ENCODE assay signal across 18 mouse cellular contexts in genomic region chr12:32237839-32238238, GRCm38 (mm10). TPM values are rescaled to one million over a fixed set of nuclear protein-coding genes. Genes with fewer than 3 reads are reported as not detected.
DNase-seq lines count a peak whose midpoint lies in the region; ATAC-seq and TF ChIP-seq lines count a peak whose summit lies in the region.
"Had no signal": no experiment of that assay in that cellular context is flagged by ENCODE, and none has a peak within 500 bp of the region (broad histone marks: within the 10 kb centered on the region; RNA-seq: fewer than 3 reads in every experiment).

No protein-coding gene starts in this region.

- H3K27ac ChIP-seq in hindbrain, embryonic 14.5 days: no peak overlapping the region
- H3K27ac ChIP-seq in hindbrain, embryonic 10.5 days: no peak overlapping the region
- H3K27ac ChIP-seq in stomach, embryonic 14.5 days (ENCODE audit: low read length): 0 out of 2 replicates have a peak overlapping the region, but pooled peaks have one; percentile 27
- no peak overlapping the region for H3K27ac ChIP-seq in stomach, postnatal 0 days (replicated peaks)
- no peak overlapping the region for H3K27ac ChIP-seq in forebrain, postnatal 0 days (ENCODE audit: low read depth, low read length)
- H3K27ac ChIP-seq: kidney, postnatal 0 days; limb, embryonic 12.5 days had no signal

- no peaks in the 10 kb centered on the region for H3K36me3 ChIP-seq in hindbrain, embryonic 14.5 days (replicated peaks; ENCODE audit: control insufficient read depth, insufficient read depth)
- H3K36me3 ChIP-seq in hindbrain, embryonic 10.5 days: no peaks in the 10 kb centered on the region
- no peaks in the 10 kb centered on the region for H3K36me3 ChIP-seq in stomach, embryonic 14.5 days (ENCODE audit: control insufficient read depth, insufficient read depth, low read length)
- no peaks in the 10 kb centered on the region for H3K36me3 ChIP-seq in stomach, postnatal 0 days (ENCODE audit: control insufficient read depth, insufficient read depth, low read length)
- no peaks in the 10 kb centered on the region for H3K36me3 ChIP-seq in forebrain, postnatal 0 days (ENCODE audit: insufficient read depth)
- H3K36me3 ChIP-seq: limb, embryonic 12.5 days had no signal

- no peak for TF ChIP-seq EP300 in stomach, postnatal 0 days (optimal IDR thresholded peaks at IDR 0.05)

- H3K4me2 ChIP-seq in hindbrain, embryonic 14.5 days (replicated peaks): no peak overlapping the region
- H3K4me2 ChIP-seq in stomach, embryonic 14.5 days (replicated peaks; ENCODE audit: low read depth, low read length): no peak overlapping the region
- no peak overlapping the region for H3K4me2 ChIP-seq in stomach, postnatal 0 days (replicated peaks; ENCODE audit: low read depth)
- H3K4me2 ChIP-seq in forebrain, postnatal 0 days (ENCODE audit: low read depth): no peak overlapping the region
- H3K4me2 ChIP-seq: limb, embryonic 12.5 days had no signal

- no peak for TF ChIP-seq CTCF in stomach, postnatal 0 days (IDR thresholded peaks at IDR 0.05; ENCODE audit: low read depth)
- no peak for TF ChIP-seq CTCF in forebrain, postnatal 0 days (IDR thresholded peaks at IDR 0.05; ENCODE audit: low read depth)

- ATAC-seq in hindbrain, embryonic 14.5 days (ENCODE audit: low FRiP score): 0 out of 2 replicates have a peak, but pooled peaks have one; percentile 25
- ATAC-seq in stomach, embryonic 14.5 days (ENCODE audit: insufficient number of reproducible peaks, insufficient read depth, low FRiP score, low read depth): no peak
- no peak for ATAC-seq in stomach, postnatal 0 days (ENCODE audit: low FRiP score, low TSS enrichment)
- 0 out of 2 replicates have a peak, but pooled peaks have one; percentile 32 for ATAC-seq in forebrain, postnatal 0 days
- ATAC-seq: activated CD4-positive, CD25-positive, alpha-beta regulatory T cell, adult 4 months; intestine, postnatal 0 days; Patski had no signal

- no peaks in the 10 kb centered on the region for H3K9me3 ChIP-seq in hindbrain, embryonic 14.5 days (ENCODE audit: control insufficient read depth, low read length)
- no peaks in the 10 kb centered on the region for H3K9me3 ChIP-seq in hindbrain, embryonic 10.5 days
- no peaks in the 10 kb centered on the region for H3K9me3 ChIP-seq in stomach, embryonic 14.5 days (ENCODE audit: control insufficient read depth, low read depth, low read length)
- H3K9me3 ChIP-seq in stomach, postnatal 0 days (ENCODE audit: control insufficient read depth, low read length): no peaks in the 10 kb centered on the region
- H3K9me3 ChIP-seq in forebrain, postnatal 0 days (ENCODE audit: low read length): no peaks in the 10 kb centered on the region
- H3K9me3 ChIP-seq: limb, embryonic 12.5 days had no signal

- no peak for DNase-seq in hindbrain, embryonic 14.5 days (ENCODE audit: low spot score)
- no peak for DNase-seq in hindbrain, embryonic 10.5 days (ENCODE audit: low spot score)
- DNase-seq in stomach, postnatal 0 days (ENCODE audit: low spot score): no peak
- no peak for DNase-seq in forebrain, postnatal 0 days
- DNase-seq in lung, adult 18-20 months: no peak
- DNase-seq in cerebellum, adult 8-10 months: no peak
- DNase-seq: adrenal gland, postnatal 25 days; cerebellum, adult 9-10 months; lung, postnatal 14 days; retina, postnatal 1 day; thymus, adult 18-20 months had no signal

- no peak overlapping the region for H3K9ac ChIP-seq in hindbrain, embryonic 14.5 days
- no peak overlapping the region for H3K9ac ChIP-seq in stomach, embryonic 14.5 days (replicated peaks; ENCODE audit: low read depth, low read length)
- H3K9ac ChIP-seq in stomach, postnatal 0 days (ENCODE audit: low read length): no peak overlapping the region
- H3K9ac ChIP-seq in forebrain, postnatal 0 days: no peak overlapping the region
- H3K9ac ChIP-seq: limb, embryonic 12.5 days had no signal

- no peak overlapping the region for H3K4me3 ChIP-seq in hindbrain, embryonic 14.5 days (replicated peaks; ENCODE audit: low read length)
- no peak overlapping the region for H3K4me3 ChIP-seq in hindbrain, embryonic 10.5 days
- H3K4me3 ChIP-seq in stomach, embryonic 14.5 days (ENCODE audit: low read depth, low read length): no peak overlapping the region
- no peak overlapping the region for H3K4me3 ChIP-seq in stomach, postnatal 0 days (ENCODE audit: low read depth, low read length)
- no peak overlapping the region for H3K4me3 ChIP-seq in forebrain, postnatal 0 days (ENCODE audit: low read depth, low read length)
- H3K4me3 ChIP-seq: erythroblast, embryonic 14.5 days; limb, embryonic 12.5 days had no signal

- no peaks in the 10 kb centered on the region; the same call in 1 of the 2 replicates for H3K4me1 ChIP-seq in hindbrain, embryonic 14.5 days (replicated peaks; ENCODE audit: control insufficient read depth, insufficient read depth, low read length)
- H3K4me1 ChIP-seq in hindbrain, embryonic 10.5 days (replicated peaks): no peaks in the 10 kb centered on the region
- no peaks in the 10 kb centered on the region for H3K4me1 ChIP-seq in stomach, embryonic 14.5 days (ENCODE audit: control insufficient read depth, insufficient read depth, low read length)
- no peaks in the 10 kb centered on the region for H3K4me1 ChIP-seq in stomach, postnatal 0 days (replicated peaks; ENCODE audit: control insufficient read depth, insufficient read depth)
- H3K4me1 ChIP-seq in forebrain, postnatal 0 days (ENCODE audit: insufficient read depth): no peaks in the 10 kb centered on the region
- H3K4me1 ChIP-seq: limb, embryonic 12.5 days had no signal

- H3K27me3 ChIP-seq in hindbrain, embryonic 14.5 days (ENCODE audit: control insufficient read depth, insufficient read depth, low read length): no peaks in the 10 kb centered on the region
- no peaks in the 10 kb centered on the region for H3K27me3 ChIP-seq in hindbrain, embryonic 10.5 days (ENCODE audit: insufficient read depth, poor library complexity, severe bottlenecking)
- H3K27me3 ChIP-seq in stomach, embryonic 14.5 days (ENCODE audit: control insufficient read depth, insufficient read depth, low read length): no peaks in the 10 kb centered on the region
- no peaks in the 10 kb centered on the region for H3K27me3 ChIP-seq in stomach, postnatal 0 days (ENCODE audit: control insufficient read depth, insufficient read depth, low read length)
- H3K27me3 ChIP-seq in forebrain, postnatal 0 days (ENCODE audit: insufficient read depth, low read length): no peaks in the 10 kb centered on the region
- H3K27me3 ChIP-seq: limb, embryonic 12.5 days had no signal

- WGBS in hindbrain, embryonic 14.5 days: 51% methylated on average over 5 of the region's 5 CpGs
- WGBS in hindbrain, embryonic 10.5 days: 67% methylated on average over 5 of the region's 5 CpGs
- WGBS in stomach, embryonic 14.5 days: 51% methylated on average over 5 of the region's 5 CpGs
- WGBS in stomach, postnatal 0 days: 56% methylated on average over 5 of the region's 5 CpGs
- WGBS in forebrain, postnatal 0 days: 38% methylated on average over 5 of the region's 5 CpGs

RNA-seq across cellular contexts. Expression of gene Pik3cg, which starts 29.4 kb away (rescaled TPM):
- polyA plus RNA-seq in hindbrain, embryonic 14.5 days (2014; fragmentation: Nextera tagmentation; extraction: Ambion mirVana): 1.7 and 1.9 TPM in 2 replicates
- polyA plus RNA-seq in hindbrain, embryonic 10.5 days (2016; fragmentation: Nextera tagmentation; extraction: Ambion mirVana): 1.00 and 1.2 TPM in 2 replicates
- 3.9 and 4.0 TPM in 2 replicates for polyA plus RNA-seq in stomach, embryonic 14.5 days (2014; fragmentation: Nextera tagmentation; extraction: Ambion mirVana)
- polyA plus RNA-seq in stomach, postnatal 0 days (2015; fragmentation: Nextera tagmentation; extraction: Ambion mirVana): 1.6 TPM in 2 replicates
- total RNA-seq in forebrain, postnatal 0 days (2014; rRNA removed): 1.0 and 1.2 TPM in 2 replicates
- 0.91 and 1.2 TPM in 2 replicates for polyA plus RNA-seq in forebrain, postnatal 0 days (2015; fragmentation: Nextera tagmentation; extraction: Ambion mirVana)
- polyA plus RNA-seq: Patski had no signal

Comparison
In these comparisons a context has a peak if more than half of its experiments do, and no peak if none do; other contexts are left out.
1. ATAC-seq: peak in hindbrain, embryonic 14.5 days (single experiment) and forebrain, postnatal 0 days (single experiment); none in stomach, embryonic 14.5 days (single experiment) and stomach, postnatal 0 days (single experiment).